In genomic region chr16:13903488-13903887, GRCm38 (mm10) we compare ENCODE assay signal across 8 mouse cellular contexts. TPM values are rescaled to one million over a fixed set of nuclear protein-coding genes. Genes with fewer than 3 reads are reported as not detected.
A peak's percentile ranks its signal among the peaks of the same experiment; 100 is the strongest.
DNase-seq lines count a peak whose midpoint lies in the region; ATAC-seq lines count a peak whose summit lies in the region.

No protein-coding gene starts in this region.

- WGBS in forebrain, embryonic 11.5 days = 6% methylated on average over 8 of the region's 8 CpGs

- H3K4me2 ChIP-seq in forebrain, embryonic 11.5 days (ENCODE audit: low read depth, low read length, severe bottlenecking) = peak overlapping the region; percentile 70

- ATAC-seq in forebrain, embryonic 11.5 days (replicated peaks; ENCODE audit: low FRiP score) = peak; percentile 83
- peak; percentile 75 for ATAC-seq in megakaryocyte progenitor cell, adult 5-6 weeks (replicated peaks; ENCODE audit: poor library complexity)

- H3K9me3 ChIP-seq in forebrain, embryonic 11.5 days (ENCODE audit: control insufficient read depth, low read length) = no peaks in the 10 kb centered on the region

- H3K27ac ChIP-seq in forebrain, embryonic 11.5 days (ENCODE audit: low read depth, low read length) = peak overlapping the region; percentile 62; the same call in 1 of the 2 replicates

- no peaks in the 10 kb centered on the region for H3K27me3 ChIP-seq in forebrain, embryonic 11.5 days (ENCODE audit: control insufficient read depth, insufficient read depth, low read length)

- H3K4me1 ChIP-seq in forebrain, embryonic 11.5 days (replicated peaks; ENCODE audit: control insufficient read depth, insufficient read depth, low read length) = 0 out of 2 replicates have a peak, but pooled peaks cover 2% of the 10 kb centered on the region

- peak overlapping the region; percentile 93 for H3K4me3 ChIP-seq in forebrain, embryonic 11.5 days (ENCODE audit: low read depth, low read length)

- DNase-seq in frontal cortex, adult 2 months (ENCODE audit: extremely low spot score in 1 of 2, low spot score in 1 of 2) = peak; percentile 80 to 87
- no peak for DNase-seq in frontal cortex, postnatal 14 days (ENCODE audit: low spot score in 2 of 2)
- peak; percentile 75 for DNase-seq in thymus, postnatal 4 days
- no peak for DNase-seq in thymus, adult 18-20 months
- DNase-seq in forebrain, embryonic 11.5 days (ENCODE audit: low spot score) = no peak
- peak; percentile 82 to 85 for DNase-seq in kidney, postnatal 36 days
- DNase-seq in adrenal gland, adult (ENCODE audit: inconsistent age in 2 of 2, low spot score in 1 of 2) = no peak

- no peaks in the 10 kb centered on the region for H3K36me3 ChIP-seq in forebrain, embryonic 11.5 days (ENCODE audit: control insufficient read depth, insufficient read depth, low read length)

- peak overlapping the region; percentile 82 for H3K9ac ChIP-seq in forebrain, embryonic 11.5 days (ENCODE audit: low read length)

RNA-seq across cellular contexts. Expression of gene Mpv17l, which starts 0.5 kb away (rescaled TPM):
- polyA plus RNA-seq in frontal cortex, adult 2 months (2012; rRNA removed) = 45.7 TPM in 2 replicates
- 2.7 and 3.2 TPM in 2 replicates for polyA plus RNA-seq in forebrain, embryonic 11.5 days (2014; fragmentation: Nextera tagmentation; extraction: Ambion mirVana)
- total RNA-seq in megakaryocyte progenitor cell, adult 5-6 weeks (2015) = 0.32 and 1.7 TPM in 2 replicates
- total RNA-seq in megakaryocyte progenitor cell, adult 5-6 weeks (2017) = 0.33 and 2.0 TPM in 2 replicates

RNA-seq across cellular contexts. Expression of gene Pdxdc1, which starts 0.6 kb away (rescaled TPM):
- 71.9 and 72.0 TPM in 2 replicates for polyA plus RNA-seq in frontal cortex, adult 2 months (2012; rRNA removed)
- 73.9 and 74.1 TPM in 2 replicates for polyA plus RNA-seq in forebrain, embryonic 11.5 days (2014; fragmentation: Nextera tagmentation; extraction: Ambion mirVana)
- 52.7 and 57.8 TPM in 2 replicates for total RNA-seq in megakaryocyte progenitor cell, adult 5-6 weeks (2015)
- 58.0 and 87.0 TPM in 2 replicates for total RNA-seq in megakaryocyte progenitor cell, adult 5-6 weeks (2017)

Comparison
In these comparisons a context has a peak if more than half of its experiments do, and no peak if none do; other contexts are left out.
1. DNase-seq: peak in frontal cortex, adult 2 months (2 of 2), thymus, postnatal 4 days (single experiment) and kidney, postnatal 36 days (2 of 2); none in frontal cortex, postnatal 14 days (0 of 2), thymus, adult 18-20 months (0 of 2), forebrain, embryonic 11.5 days (single experiment) and adrenal gland, adult (0 of 2).
2. RNA of gene Mpv17l, which starts 0.5 kb away (polyA plus RNA-seq): 45.7 TPM in frontal cortex, adult 2 months; 2.7 to 3.2 TPM in forebrain, embryonic 11.5 days; every median in the first group is over 10 times any median in the second.